Mouse (Mus musculus) kidney, embryonic 14.5 days (tissue): Measurements from ENCODE around the gene Tsen15. TPM values are rescaled to one million over a fixed set of nuclear protein-coding genes. Genes with fewer than 3 reads are reported as not detected.
"Not testable (repeated sequence)": the region's sequence is repeated elsewhere in the genome, so short reads cannot be mapped to it uniquely, and the experiment has no call there.

ENCODE experiments used
- ATAC-seq: fragments of 200-750 bp; cut with Nextera tagmentation; 2 replicates; pipeline ENCODE4 v1.8.0; 2017; ENCODE audit warnings: moderate number of reproducible peaks, mild to moderate bottlenecking, moderate TSS enrichment, moderate library complexity; ENCODE audit not compliant: low FRiP score, low TSS enrichment
- H3K27ac ChIP-seq: fragments of 300-500 bp; sonication (generic); 2 replicates; pipeline ENCODE4 v1.5.1; 2014; ENCODE audit warnings: low read depth, mild to moderate bottlenecking, low read length, moderate library complexity, mixed read lengths
- H3K27me3 ChIP-seq: fragments of 300-500 bp; sonication (generic); 2 replicates; pipeline ENCODE4 v1.6.1; 2014; ENCODE audit warnings: mild to moderate bottlenecking, low read length; ENCODE audit not compliant: control insufficient read depth, insufficient read depth
- H3K36me3 ChIP-seq: fragments of 300-500 bp; sonication (generic); 2 replicates; pipeline ENCODE4 v1.6.1; 2014; ENCODE audit warnings: low read length, mixed read lengths; ENCODE audit not compliant: control insufficient read depth, insufficient read depth
- H3K4me1 ChIP-seq: fragments of 300-500 bp; sonication (generic); 2 replicates; pipeline ENCODE4 v1.6.1; 2014; ENCODE audit warnings: low read length, mixed read lengths; ENCODE audit not compliant: control insufficient read depth, insufficient read depth
- H3K4me2 ChIP-seq: fragments of 300-500 bp; sonication (generic); replicated peaks from 2 replicates; pipeline ENCODE4 v1.6.1; 2014; ENCODE audit warnings: low read depth, mild to moderate bottlenecking, low read length
- H3K4me3 ChIP-seq: fragments of 300-500 bp; sonication (generic); 2 replicates; pipeline ENCODE4 v1.5.1; 2014; ENCODE audit warnings: mild to moderate bottlenecking, low read length
- H3K9ac ChIP-seq: fragments of 300-500 bp; sonication (generic); 2 replicates; pipeline ENCODE4 v1.6.1; 2014; ENCODE audit warnings: low read depth, mild to moderate bottlenecking, low read length, moderate library complexity
- H3K9me3 ChIP-seq: fragments of 300-500 bp; sonication (generic); 2 replicates; pipeline ENCODE4 v1.6.1; 2016; ENCODE audit warnings: low read length; ENCODE audit not compliant: control insufficient read depth
- WGBS: fragments of 180-500 bp; shearing (Covaris S2); extraction: QIAGEN DNeasy Blood & Tissue Kit; methylation state at CpG from one replicate; pipeline ENCODE4 v1.1.7; 2014; 5-methylcytosine and 5-hydroxymethylcytosine counted together
- polyA plus RNA-seq: library from polyadenylated mRNA; unstranded; fragments of >200 nt; fragmentation: Nextera tagmentation; extraction: Ambion mirVana; gene quantifications from 2 replicates; pipeline ENCODE4 v1.2.1, GENCODE M21; 2014

Gene Tsen15
- polyA plus RNA-seq, 1 experiment from 2014 or later = 102 TPM

GRCm38 (mm10) chr1:152394956-152395515 lies 8.5 kb upstream of the Tsen15 start:
- Histone ChIP-seq H3K4me3 (no peak overlapping the region), H3K9ac (no peak overlapping the region), H3K9me3 (peaks cover 2% of the 10 kb centered on the region; the same call in 1 of the 2 replicates), H3K4me1 (no peaks in the 10 kb centered on the region), H3K4me2 (no peak overlapping the region), H3K27ac (no peak overlapping the region), H3K27me3 (no peaks in the 10 kb centered on the region; the same call in 1 of the 2 replicates), H3K36me3 (no peaks in the 10 kb centered on the region)
- ATAC-seq = no peak
- WGBS = 54% methylated on average over 4 of the region's 4 CpGs

DNA sequence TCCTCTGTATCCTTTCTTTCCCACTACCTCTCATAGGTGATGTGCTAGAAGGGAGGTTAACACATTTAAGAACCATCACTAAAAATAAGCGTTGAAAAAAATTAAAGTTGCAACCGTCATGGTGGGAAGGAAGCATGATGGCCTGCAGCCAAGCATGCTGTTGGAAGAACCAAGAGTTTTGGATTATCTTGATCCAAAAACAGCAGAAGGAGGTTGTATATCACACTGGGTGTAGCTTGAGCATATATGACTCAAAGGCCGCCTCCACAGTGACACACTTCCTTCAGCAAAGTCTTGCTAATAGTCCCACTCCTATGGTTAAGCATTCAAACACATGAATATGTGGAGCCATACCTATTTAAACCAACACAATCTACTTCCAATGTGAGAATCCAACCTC lies 7.6 kb upstream of the Tsen15 start:
- no peak overlapping the region for H3K4me2 ChIP-seq
- WGBS = 85% methylated on average over 3 of the region's 3 CpGs
- H3K9ac ChIP-seq = no peak overlapping the region
- ATAC-seq = no peak
- no peaks in the 10 kb centered on the region for H3K4me1 ChIP-seq
- no peak overlapping the region for H3K27ac ChIP-seq
- H3K9me3 ChIP-seq = peaks cover 2% of the 10 kb centered on the region; the same call in 1 of the 2 replicates
- H3K4me3 ChIP-seq = no peak overlapping the region
- H3K27me3 ChIP-seq = no peaks in the 10 kb centered on the region; the same call in 1 of the 2 replicates
- H3K36me3 ChIP-seq = no peaks in the 10 kb centered on the region

DNA sequence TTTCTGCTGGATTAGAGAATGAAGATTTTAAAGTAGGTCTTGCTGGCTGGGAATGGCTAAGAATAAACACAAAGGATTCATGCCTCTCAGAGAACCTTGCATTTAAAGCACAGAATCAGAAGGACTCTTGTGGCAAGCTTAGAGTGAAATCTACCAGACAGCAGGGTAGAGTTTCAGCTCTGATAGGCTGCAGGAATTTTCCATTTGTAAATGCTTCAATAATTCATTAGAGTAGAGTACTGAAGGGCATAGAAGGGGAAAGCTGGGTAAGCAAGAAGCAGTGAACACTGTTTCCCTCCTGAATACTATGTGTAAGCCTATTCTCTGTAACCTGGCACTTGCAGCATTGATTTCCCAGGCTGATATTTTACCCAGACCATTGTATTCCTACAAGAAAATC lies 2.8 kb upstream of the Tsen15 start:
- Histone ChIP-seq H3K27me3 (no peaks in the 10 kb centered on the region), H3K4me2 (no peak overlapping the region), H3K9ac (no peak overlapping the region), H3K36me3 (no peaks in the 10 kb centered on the region), H3K4me1 (no peaks in the 10 kb centered on the region), H3K9me3 (0 out of 2 replicates have a peak, but pooled peaks cover 2% of the 10 kb centered on the region), H3K4me3 (no peak overlapping the region), H3K27ac (no peak overlapping the region)
- no peak for ATAC-seq

DNA sequence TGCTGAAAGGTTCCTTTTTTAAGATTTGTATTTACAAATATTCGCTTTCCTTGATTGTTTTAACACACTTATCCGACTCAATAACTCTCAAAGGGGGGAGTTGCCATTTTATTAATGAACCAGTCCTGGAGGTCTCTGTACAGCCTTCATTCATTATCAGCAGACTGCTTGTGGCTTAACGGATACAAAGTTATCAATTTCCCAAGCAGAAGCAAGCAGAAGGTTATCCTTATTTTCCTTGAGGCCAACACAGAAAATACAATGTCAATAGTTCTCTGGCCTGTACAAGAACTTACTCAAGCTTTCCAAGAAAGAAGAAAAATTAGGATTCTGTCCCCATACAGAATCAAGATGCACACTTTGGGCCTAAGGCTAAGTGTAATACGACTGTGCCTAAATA lies 795 bp downstream of the Tsen15 start:
- H3K27ac ChIP-seq, H3K4me1 ChIP-seq, ATAC-seq, H3K9me3 ChIP-seq, H3K27me3 ChIP-seq: not testable (repeated sequence)
- H3K4me3 ChIP-seq = peak overlapping the region; percentile 74
- peak overlapping the region; percentile 46 for H3K4me2 ChIP-seq
- peaks cover 14% of the 10 kb centered on the region; the same call in 1 of the 2 replicates for H3K36me3 ChIP-seq
- peak overlapping the region; percentile 80 for H3K9ac ChIP-seq
- WGBS = 19% methylated on average over 2 of the region's 4 CpGs

- H3K9ac ChIP-seq = no peak overlapping the region
- no peak for ATAC-seq
Observed at GRCm38 (mm10) chr1:152384589-152384988, 1.9 kb downstream of the Tsen15 start.

DNA sequence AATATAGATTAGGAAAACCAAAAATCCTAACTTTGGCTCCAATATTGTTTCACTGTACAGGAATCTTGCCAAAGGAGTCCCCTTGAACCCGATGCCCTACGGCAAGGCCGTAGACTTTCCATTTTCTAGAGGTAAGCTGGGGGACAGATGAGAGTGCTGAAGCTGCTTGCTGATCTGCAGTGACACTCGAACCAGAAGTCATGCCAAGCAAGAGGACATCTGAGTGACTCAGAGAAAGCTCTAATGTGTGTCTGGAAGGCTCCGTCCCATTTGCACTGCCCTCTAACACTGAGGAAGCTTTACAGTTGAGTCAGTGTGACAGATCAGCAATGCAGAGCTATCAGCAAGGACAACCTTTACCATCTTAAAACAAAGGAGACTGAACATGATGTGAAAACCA lies 8.2 kb downstream of the Tsen15 start:
- H3K9me3 ChIP-seq = no peaks in the 10 kb centered on the region
- H3K36me3 ChIP-seq = peaks cover 38% of the 10 kb centered on the region
- WGBS = 91% methylated on average over 5 of the region's 5 CpGs
- no peak overlapping the region for H3K9ac ChIP-seq
- no peaks in the 10 kb centered on the region for H3K4me1 ChIP-seq
- no peak for ATAC-seq
- no peak overlapping the region for H3K4me2 ChIP-seq
- H3K27me3 ChIP-seq = no peaks in the 10 kb centered on the region
- H3K27ac ChIP-seq = no peak overlapping the region
- no peak overlapping the region for H3K4me3 ChIP-seq

More at GRCm38 (mm10) chr1:152384589-152384988, 1.9 kb downstream of the Tsen15 start:
- Histone ChIP-seq H3K4me1 (no peaks in the 10 kb centered on the region), H3K4me2 (no peak overlapping the region), H3K27ac (no peak overlapping the region), H3K9me3 (no peaks in the 10 kb centered on the region), H3K36me3 (peaks cover 19% of the 10 kb centered on the region; the same call in 1 of the 2 replicates), H3K27me3 (no peaks in the 10 kb centered on the region), H3K4me3 (no peak overlapping the region)
- whole genome bisulfite sequencing = 88% methylated on average over 1 of the region's 1 CpGs

DNA sequence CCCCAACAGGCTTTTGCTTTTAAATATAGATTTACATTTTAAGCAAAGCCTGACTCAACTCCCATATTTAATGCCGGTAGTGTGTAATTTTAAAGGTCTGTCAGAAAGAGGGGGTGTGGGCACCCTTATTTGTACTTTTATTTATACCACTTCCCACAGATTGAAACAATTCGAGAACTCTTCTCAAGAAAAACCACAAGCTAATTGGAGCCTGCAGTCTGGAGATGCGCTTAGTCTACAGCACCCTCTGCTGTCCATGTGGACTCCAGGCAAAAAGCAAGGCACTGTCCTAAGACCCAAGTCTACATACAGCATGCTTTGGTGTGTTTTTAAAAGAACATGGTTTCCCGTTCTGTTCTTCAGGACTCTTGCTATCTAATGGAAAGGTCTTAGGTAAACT lies 17.3 kb downstream of the Tsen15 start:
- Histone ChIP-seq H3K9me3 (no peaks in the 10 kb centered on the region), H3K9ac (no peak overlapping the region), H3K27ac (no peak overlapping the region), H3K4me1 (peaks cover 9% of the 10 kb centered on the region; the same call in 1 of the 2 replicates), H3K36me3 (peaks cover 10% of the 10 kb centered on the region; the same call in 1 of the 2 replicates), H3K27me3 (no peaks in the 10 kb centered on the region), H3K4me3 (no peak overlapping the region), H3K4me2 (no peak overlapping the region)
- whole genome bisulfite sequencing = 24% methylated on average over 4 of the region's 4 CpGs
- ATAC-seq = no peak

- H3K4me3 ChIP-seq = no peak overlapping the region
- H3K4me2 ChIP-seq = no peak overlapping the region
- no peaks in the 10 kb centered on the region for H3K9me3 ChIP-seq
- H3K27me3 ChIP-seq = no peaks in the 10 kb centered on the region
- H3K36me3 ChIP-seq = peaks cover 10% of the 10 kb centered on the region; the same call in 1 of the 2 replicates
- no peak overlapping the region for H3K9ac ChIP-seq
- WGBS = 50% methylated on average over 13 of the region's 13 CpGs
- 0 out of 2 replicates have a peak, but pooled peaks have one; percentile 39 for ATAC-seq
- H3K27ac ChIP-seq = no peak overlapping the region
- H3K4me1 ChIP-seq = peaks cover 9% of the 10 kb centered on the region; the same call in 1 of the 2 replicates
Observed at GRCm38 (mm10) chr1:152368311-152369088, 18.0 kb downstream of the Tsen15 start.

DNA sequence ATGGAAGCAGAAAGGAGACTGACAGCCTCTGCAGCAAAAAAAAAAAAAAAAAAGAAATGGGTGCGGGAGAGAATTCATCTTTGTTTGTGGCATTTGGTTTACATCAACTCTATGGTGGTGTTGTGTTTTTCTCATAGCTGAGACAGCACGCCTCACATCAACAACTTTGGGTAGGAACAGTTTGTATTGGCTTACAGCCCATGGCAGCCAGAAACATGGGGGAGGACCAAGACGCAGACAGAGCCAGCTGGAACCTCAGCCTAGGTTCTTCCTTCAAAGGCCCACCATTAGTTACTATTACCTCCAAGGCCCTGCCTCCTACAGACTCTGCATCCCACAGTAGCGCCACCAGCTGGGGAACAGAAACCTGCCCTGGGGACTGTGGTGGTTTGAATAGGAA lies 29.8 kb downstream of the Tsen15 start:
- no peak overlapping the region for H3K4me3 ChIP-seq

More for the DNA sequence above, 29.8 kb downstream of the Tsen15 start:
- Histone ChIP-seq H3K9ac (no peak overlapping the region), H3K4me2 (no peak overlapping the region), H3K27me3 (no peaks in the 10 kb centered on the region), H3K9me3 (no peaks in the 10 kb centered on the region), H3K36me3 (no peaks in the 10 kb centered on the region), H3K27ac (no peak overlapping the region), H3K4me1 (peaks cover 6% of the 10 kb centered on the region; the same call in 1 of the 2 replicates)
- 62% methylated on average over 4 of the region's 4 CpGs for WGBS
- ATAC-seq = 0 out of 2 replicates have a peak, but pooled peaks have one; percentile 39
